Mouse (Mus musculus) cerebellum, adult 18-20 months (tissue): ENCODE data around the gene C130032M10Rik.

ENCODE experiments used
- DNase-seq, 2 experiments: peaks; one replicate each; pipeline ENCODE4 v3.0.0; 2021

C130032M10Rik gene

DNA sequence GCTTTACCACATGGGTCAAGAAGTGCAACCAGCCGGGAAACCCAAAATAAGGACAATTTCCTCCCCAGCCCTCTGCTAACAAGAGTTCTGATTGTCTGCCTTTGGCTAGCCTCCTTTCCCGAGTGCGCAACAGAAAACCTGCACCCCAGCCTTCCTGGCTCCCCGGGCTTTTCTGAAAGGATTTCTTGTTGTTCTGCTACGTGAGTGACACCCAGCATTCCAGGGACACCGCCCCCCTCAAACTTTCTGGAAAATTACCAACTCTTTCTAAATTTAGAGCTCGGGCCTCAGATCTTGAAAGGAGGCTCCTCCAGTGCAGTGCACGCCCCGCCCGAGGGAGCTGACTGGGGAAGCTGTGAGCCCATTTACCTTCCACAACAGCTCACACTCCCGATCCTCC, at the start of gene C130032M10Rik:
Gene C130032M10Rik (plus strand): TSS at position 334 of the 400 bp plus-strand sequence.
- no peak for DNase-seq

DNA sequence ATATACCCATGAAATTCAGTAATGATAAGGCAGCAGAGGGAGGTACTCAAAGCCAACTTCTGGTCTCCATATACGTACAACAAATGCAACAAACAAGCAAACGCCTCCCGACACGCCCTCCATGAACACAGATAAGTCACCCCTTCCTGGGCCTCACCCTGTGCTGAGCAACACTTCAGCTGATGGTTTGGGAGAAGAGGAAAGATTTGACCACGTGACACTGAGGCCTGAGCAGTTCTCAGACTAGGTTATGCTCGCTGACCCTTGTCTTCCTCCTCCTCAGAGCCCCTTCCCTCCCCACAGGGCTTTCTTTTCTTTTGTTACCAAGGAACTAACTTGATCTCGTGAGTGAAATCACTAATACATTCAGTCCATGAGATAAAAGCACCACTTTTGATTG, 48.6 kb upstream of the C130032M10Rik start:
- no peak for DNase-seq

DNA sequence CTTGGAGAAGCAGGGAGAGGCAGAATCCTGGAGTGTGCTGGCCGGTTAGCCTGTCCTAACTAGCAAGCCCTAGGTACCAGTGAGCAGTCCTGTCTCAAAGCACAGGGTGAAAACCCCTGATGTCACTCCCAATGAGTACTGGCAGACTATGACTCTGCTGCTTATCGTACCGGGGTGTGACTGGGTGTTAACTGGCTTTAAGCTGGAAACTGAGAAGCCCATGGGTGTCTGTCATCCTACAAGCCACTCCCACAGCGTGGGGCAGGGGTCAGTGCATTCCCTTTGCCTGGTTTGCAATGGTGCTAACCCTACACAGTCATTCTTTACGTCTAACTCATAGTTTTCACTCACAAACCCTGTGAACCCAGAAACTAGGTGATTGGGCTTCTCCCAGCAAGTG, 47.3 kb upstream of the C130032M10Rik start:
- no peak for DNase-seq

DNA sequence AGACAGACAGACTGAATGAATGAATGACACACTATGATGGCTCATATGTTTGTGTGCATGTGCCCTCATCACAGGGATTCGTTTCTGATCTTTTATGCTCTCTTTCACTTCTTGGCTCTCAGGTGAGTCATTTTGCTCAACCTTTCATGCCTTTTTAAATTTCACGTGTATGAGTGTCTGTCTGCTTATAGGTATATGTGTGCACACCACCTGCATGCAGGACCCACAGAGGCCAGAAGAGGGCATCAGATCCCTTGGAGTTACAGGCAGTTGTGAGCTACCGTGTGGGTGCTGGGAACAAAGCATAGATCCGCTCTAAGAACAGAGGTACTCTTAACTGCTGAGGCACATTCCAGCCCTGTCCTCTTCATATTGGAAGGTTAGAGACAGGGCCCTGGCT, 46.8 kb upstream of the C130032M10Rik start:
- no peak for DNase-seq

- DNase-seq: no peak
These were observed 43.6 kb upstream of the C130032M10Rik start for GRCm38 (mm10) chr9:114471892-114472291.

DNA sequence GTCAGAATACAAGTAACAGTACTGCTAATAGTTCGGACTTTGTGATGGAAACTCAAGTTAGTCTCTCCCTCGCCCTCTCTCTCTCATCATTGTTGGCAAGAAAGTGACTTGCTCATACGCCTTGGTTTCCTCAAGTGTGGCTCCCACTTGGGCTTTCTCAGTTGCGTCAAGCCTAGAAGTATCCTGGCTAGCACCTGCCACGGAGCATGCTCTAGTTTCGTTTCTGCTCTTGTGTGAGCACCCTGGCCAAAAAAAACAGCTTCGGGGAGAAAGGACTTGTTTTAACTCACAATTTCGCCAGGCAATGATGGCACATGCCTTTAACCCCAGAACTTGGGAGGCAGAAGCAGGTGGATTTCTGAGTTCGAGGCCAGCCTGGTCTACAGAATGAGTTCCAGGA, 38.5 kb upstream of the C130032M10Rik start:
- DNase-seq: no peak

DNA sequence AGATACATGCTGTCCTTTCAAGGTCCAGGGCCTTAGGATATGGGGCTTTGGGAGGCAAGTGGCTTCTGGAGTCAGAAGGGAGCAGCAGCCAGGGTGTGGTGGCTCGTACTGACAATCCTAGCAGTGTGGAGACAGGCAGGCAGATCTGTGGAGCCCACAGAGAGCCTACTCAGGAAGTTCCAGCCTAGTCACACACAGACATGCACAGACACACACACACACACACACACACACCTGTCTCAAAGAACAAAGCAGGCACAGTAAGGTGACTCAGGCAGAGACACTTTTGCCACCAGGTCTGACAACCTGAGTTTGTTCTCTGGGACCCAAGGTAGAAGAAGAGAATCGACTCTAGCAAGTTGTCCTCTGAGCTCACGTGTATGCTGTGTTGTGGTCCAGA, 34.6 kb upstream of the C130032M10Rik start:
- DNase-seq: no peak

DNA sequence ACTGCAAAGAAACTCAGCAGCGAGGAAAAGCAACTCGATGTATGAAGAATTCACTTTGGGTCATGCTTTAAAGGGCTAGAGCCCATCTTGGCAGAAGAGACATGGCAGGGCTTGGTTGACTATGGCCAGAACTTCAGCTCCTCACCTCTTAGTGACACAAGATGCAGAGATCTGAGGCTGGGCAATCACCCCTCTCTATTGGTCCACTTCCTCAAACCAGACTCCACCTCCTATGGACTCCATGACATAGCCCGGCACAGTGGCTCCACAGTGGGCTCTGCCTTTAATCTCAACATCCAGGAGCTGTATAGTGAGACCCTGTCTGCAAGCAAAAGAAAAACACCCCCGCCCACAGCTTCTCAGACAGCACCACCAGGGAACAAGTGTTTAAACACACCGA, 30.7 kb upstream of the C130032M10Rik start:
- no peak for DNase-seq

DNA sequence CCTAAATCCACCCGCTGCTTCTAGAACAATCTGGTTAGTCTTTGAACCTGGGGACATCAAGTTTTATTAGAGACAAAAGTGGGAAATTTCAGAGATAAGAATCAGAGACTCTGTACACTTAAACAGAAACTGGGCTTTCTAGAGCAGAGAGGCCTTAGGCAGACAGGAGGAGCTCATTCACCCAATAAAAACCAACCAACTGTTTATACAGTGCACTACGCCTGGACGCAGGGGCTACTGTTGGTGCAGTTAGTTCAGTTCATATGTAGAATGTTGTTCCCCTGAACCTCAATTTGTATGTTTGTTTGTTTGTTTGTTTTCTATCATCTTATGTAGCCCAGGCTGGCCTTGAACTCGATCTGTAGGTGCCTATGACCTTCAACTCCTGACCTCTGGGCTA, 28.7 kb upstream of the C130032M10Rik start:
- no peak for DNase-seq

DNA sequence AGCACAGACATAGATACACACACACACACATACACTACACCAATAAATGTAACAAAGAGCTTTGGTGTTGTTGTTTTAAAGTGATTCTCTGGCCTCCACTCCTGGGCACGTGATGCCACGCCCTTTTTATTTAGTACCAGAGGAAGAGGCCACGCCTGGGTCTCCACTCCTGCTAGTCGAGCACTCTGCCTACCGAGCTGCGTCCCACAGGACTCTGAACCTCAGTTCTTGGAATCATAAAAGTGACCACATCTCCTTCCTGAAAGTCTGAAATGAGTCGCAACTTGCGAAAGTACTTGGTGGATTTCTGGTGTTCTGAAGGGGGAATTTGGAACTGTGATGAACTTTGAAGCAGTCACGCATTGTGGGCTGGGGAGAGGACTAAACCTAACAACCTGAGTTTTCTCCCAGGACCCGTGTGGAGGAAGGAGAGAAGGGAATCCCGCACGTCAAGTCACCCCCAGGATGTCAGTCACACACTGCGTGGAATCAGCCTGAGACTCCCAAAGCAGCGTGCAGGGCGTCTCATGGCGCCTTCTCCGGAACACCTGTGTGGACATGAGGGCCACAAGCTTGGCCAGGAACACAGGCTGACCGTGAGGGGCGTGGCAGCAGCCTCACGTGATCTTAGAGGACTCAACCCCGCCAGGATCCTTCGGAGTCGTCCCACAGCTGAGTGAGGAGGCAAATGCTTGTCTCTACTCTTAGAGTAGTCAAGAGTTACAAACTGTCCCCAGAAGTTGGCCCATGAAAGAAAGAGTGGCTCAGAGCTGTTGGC, 27.8 kb upstream of the C130032M10Rik start:
- DNase-seq: no peak

GRCm38 (mm10) chr9:114496469-114496868, 19.0 kb upstream of the C130032M10Rik start:
- DNase-seq: no peak

DNA sequence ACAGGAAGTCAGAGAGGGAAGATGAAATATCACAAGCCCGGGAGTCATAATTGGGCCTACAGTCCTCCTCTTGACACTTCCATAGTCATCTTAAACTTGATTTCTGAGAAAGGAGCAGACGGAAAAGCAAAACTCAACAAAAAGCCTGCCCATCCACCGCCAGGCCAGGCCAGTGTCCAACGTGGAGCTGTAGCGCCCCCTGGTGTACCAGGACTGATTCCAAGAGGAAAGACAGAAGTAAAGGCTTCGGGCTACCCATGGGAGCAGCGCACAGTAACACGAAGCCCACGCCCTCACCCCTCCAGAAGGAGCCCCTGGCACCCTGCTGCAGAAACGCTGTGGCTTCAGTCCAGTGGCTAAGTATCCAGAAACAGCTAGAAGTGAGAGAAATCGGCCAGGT, 17.3 kb upstream of the C130032M10Rik start:
- peak; percentile 63 to 69 for DNase-seq

- DNase-seq: peak; percentile 12 to 15
These were observed 15.5 kb upstream of the C130032M10Rik start for GRCm38 (mm10) chr9:114499783-114500515.

DNA sequence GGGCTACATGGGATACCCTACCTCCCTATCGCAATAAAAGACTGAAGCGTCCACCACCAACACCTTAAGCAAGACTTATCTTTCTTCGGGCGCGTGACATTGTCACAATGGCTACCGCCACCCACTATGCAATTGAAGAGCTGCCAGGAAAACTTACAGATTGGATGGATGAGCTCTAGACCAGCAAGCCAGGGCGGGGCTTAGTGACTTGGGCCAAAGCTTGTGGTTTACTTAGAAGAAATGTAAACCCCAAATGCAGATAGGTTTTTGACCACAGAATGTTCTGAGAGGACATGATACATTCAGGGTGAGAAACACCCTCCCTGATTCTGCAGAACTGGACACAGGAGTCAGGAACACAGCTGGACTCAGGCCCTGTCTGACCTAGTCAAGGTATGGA, 14.4 kb upstream of the C130032M10Rik start:
- DNase-seq: no peak

- no peak for DNase-seq
These were observed 13.6 kb upstream of the C130032M10Rik start for GRCm38 (mm10) chr9:114501913-114502312.

- DNase-seq: no peak
These were observed 12.6 kb upstream of the C130032M10Rik start for GRCm38 (mm10) chr9:114502711-114503427.

- no peak for DNase-seq
These were observed 10.7 kb upstream of the C130032M10Rik start, which contains the start of gene Ccr4 for GRCm38 (mm10) chr9:114504816-114505215. Gene Ccr4 (minus strand): TSS chr9:114504916.

- no peak for DNase-seq
These were observed 8.9 kb upstream of the C130032M10Rik start for GRCm38 (mm10) chr9:114506564-114506963.

DNA sequence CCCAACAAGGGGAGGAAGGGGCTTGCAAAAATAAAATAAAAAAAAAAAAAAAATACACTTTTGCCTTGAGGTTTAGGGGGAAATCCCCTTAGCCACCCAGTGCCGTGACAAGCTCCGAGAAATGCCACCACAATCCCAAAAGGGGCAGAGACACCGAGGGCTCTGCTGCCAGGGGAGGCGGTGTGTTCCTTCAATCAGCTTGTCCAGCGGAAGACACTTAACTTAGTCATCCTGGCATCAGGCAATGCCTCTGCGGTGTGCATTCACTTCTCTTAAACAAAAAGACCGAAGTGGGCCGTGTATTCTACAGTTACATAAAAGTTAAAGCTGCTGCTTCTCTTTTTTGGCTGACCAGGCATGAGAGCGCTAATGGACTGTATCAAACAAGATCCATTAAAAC, 8.1 kb upstream of the C130032M10Rik start:
- no peak for DNase-seq

GRCm38 (mm10) chr9:114509785-114510184, 5.7 kb upstream of the C130032M10Rik start:
- DNase-seq: no peak

- no peak for DNase-seq
These were observed 2.7 kb upstream of the C130032M10Rik start for GRCm38 (mm10) chr9:114512831-114513230.

GRCm38 (mm10) chr9:114517924-114518497, 2.5 kb downstream of the C130032M10Rik start:
- no peak for DNase-seq

- no peak for DNase-seq
These were observed 3.4 kb downstream of the C130032M10Rik start for GRCm38 (mm10) chr9:114518812-114519477.
